In genomic region chr2:125809551-125809950, GRCm38 (mm10) we compare ENCODE assay signal across 16 mouse cellular contexts. TPM values are rescaled to one million over a fixed set of nuclear protein-coding genes. Genes with fewer than 3 reads are reported as not detected.
DNase-seq lines count a peak whose midpoint lies in the region; ATAC-seq and TF ChIP-seq lines count a peak whose summit lies in the region.
"Had no signal": no experiment of that assay in that cellular context is flagged by ENCODE, and none has a peak within 500 bp of the region (broad histone marks: within the 10 kb centered on the region; RNA-seq: fewer than 3 reads in every experiment).

No protein-coding gene starts in this region.

- no peak overlapping the region for H3K9ac ChIP-seq in hindbrain, embryonic 13.5 days
- H3K9ac ChIP-seq in embryonic facial prominence, embryonic 11.5 days (replicated peaks; ENCODE audit: low read length) = no peak overlapping the region
- no peak overlapping the region for H3K9ac ChIP-seq in heart, adult 2 months (ENCODE audit: low read depth, low read length)
- H3K9ac ChIP-seq: hindbrain, embryonic 12.5 days; neural tube, embryonic 12.5 days had no signal

- no peak overlapping the region for H3K27ac ChIP-seq in hindbrain, embryonic 10.5 days
- no peak overlapping the region for H3K27ac ChIP-seq in hindbrain, embryonic 13.5 days
- H3K27ac ChIP-seq in embryonic facial prominence, embryonic 11.5 days (replicated peaks; ENCODE audit: low read depth, low read length) = no peak overlapping the region
- H3K27ac ChIP-seq in heart, adult 2 months = no peak overlapping the region
- H3K27ac ChIP-seq: hindbrain, embryonic 12.5 days; neural tube, embryonic 12.5 days had no signal

- no peak for TF ChIP-seq CTCF in heart, adult 2 months (IDR thresholded peaks at IDR 0.05)

- no peaks in the 10 kb centered on the region for H3K4me1 ChIP-seq in hindbrain, embryonic 10.5 days (replicated peaks)
- no peaks in the 10 kb centered on the region for H3K4me1 ChIP-seq in hindbrain, embryonic 13.5 days (replicated peaks)
- no peaks in the 10 kb centered on the region for H3K4me1 ChIP-seq in embryonic facial prominence, embryonic 11.5 days (ENCODE audit: control insufficient read depth, insufficient read depth, low read length)
- no peaks in the 10 kb centered on the region for H3K4me1 ChIP-seq in heart, adult 2 months (ENCODE audit: control insufficient read depth, insufficient read depth, low read length)
- H3K4me1 ChIP-seq: hindbrain, embryonic 12.5 days; neural tube, embryonic 12.5 days had no signal

- peak; percentile 12 for DNase-seq in hindbrain, embryonic 10.5 days (ENCODE audit: low spot score)
- DNase-seq in embryonic facial prominence, embryonic 11.5 days (ENCODE audit: low spot score) = peak; percentile 36
- peak; percentile 60 for DNase-seq in layer of hippocampus, adult 9-10 months (ENCODE audit: low spot score)
- DNase-seq in right cerebral cortex, adult 2 months (ENCODE audit: low spot score in 2 of 2) = peak; percentile 58 to 62
- no peak for DNase-seq in urinary bladder, postnatal 10 days (ENCODE audit: low spot score)
- no peak for DNase-seq in heart, adult 2 months
- DNase-seq: kidney, adult 9 months; lung, postnatal 10 days; thymus, postnatal 4 days had no signal

- intact Hi-C loops in heart, adult 2 months (cut with DNase I) = no loop called here

- H3K79me2 ChIP-seq in heart, adult 2 months (replicated peaks; ENCODE audit: control insufficient read depth, insufficient read depth, low read length) = no peaks in the 10 kb centered on the region

- no peaks in the 10 kb centered on the region for H3K27me3 ChIP-seq in hindbrain, embryonic 10.5 days (ENCODE audit: insufficient read depth, poor library complexity, severe bottlenecking)
- H3K27me3 ChIP-seq in hindbrain, embryonic 13.5 days = no peaks in the 10 kb centered on the region
- H3K27me3 ChIP-seq in embryonic facial prominence, embryonic 11.5 days (ENCODE audit: control insufficient read depth, insufficient read depth, low read length) = no peaks in the 10 kb centered on the region
- H3K27me3 ChIP-seq in heart, adult 2 months (ENCODE audit: control insufficient read depth, insufficient read depth, low read length) = no peaks in the 10 kb centered on the region
- H3K27me3 ChIP-seq: hindbrain, embryonic 12.5 days; neural tube, embryonic 12.5 days had no signal

- H3K9me3 ChIP-seq in hindbrain, embryonic 10.5 days = peaks cover 8% of the 10 kb centered on the region; the same call in 1 of the 2 replicates
- peaks cover 7% of the 10 kb centered on the region; the same call in 1 of the 2 replicates for H3K9me3 ChIP-seq in hindbrain, embryonic 13.5 days
- H3K9me3 ChIP-seq in embryonic facial prominence, embryonic 11.5 days (replicated peaks; ENCODE audit: control insufficient read depth, low read length) = no peaks in the 10 kb centered on the region
- H3K9me3 ChIP-seq: hindbrain, embryonic 12.5 days; neural tube, embryonic 12.5 days had no signal

- no peak for TF ChIP-seq EP300 in heart, adult 2 months (IDR thresholded peaks at IDR 0.05; ENCODE audit: insufficient read depth, low read depth, low read length)

- ATAC-seq in hindbrain, embryonic 13.5 days (ENCODE audit: low FRiP score) = no peak
- ATAC-seq in embryonic facial prominence, embryonic 11.5 days (replicated peaks; ENCODE audit: insufficient number of reproducible peaks, low FRiP score, low TSS enrichment, low read depth) = no peak; the same call in 1 of the 2 replicates
- no peak for ATAC-seq in megakaryocyte, adult 5-6 weeks (ENCODE audit: poor library complexity, severe bottlenecking)

- no peaks in the 10 kb centered on the region for H3K36me3 ChIP-seq in hindbrain, embryonic 10.5 days
- no peaks in the 10 kb centered on the region for H3K36me3 ChIP-seq in hindbrain, embryonic 13.5 days
- no peaks in the 10 kb centered on the region for H3K36me3 ChIP-seq in embryonic facial prominence, embryonic 11.5 days (replicated peaks; ENCODE audit: control insufficient read depth, insufficient read depth, low read depth, low read length)
- H3K36me3 ChIP-seq in heart, adult 2 months (ENCODE audit: control insufficient read depth, insufficient read depth, low read length) = no peaks in the 10 kb centered on the region
- H3K36me3 ChIP-seq: hindbrain, embryonic 12.5 days; neural tube, embryonic 12.5 days had no signal

- H3K4me2 ChIP-seq in hindbrain, embryonic 13.5 days = no peak overlapping the region
- H3K4me2 ChIP-seq in embryonic facial prominence, embryonic 11.5 days (ENCODE audit: low read depth, low read length) = no peak overlapping the region
- H3K4me2 ChIP-seq: heart, embryonic 11.5 days; hindbrain, embryonic 12.5 days; liver, embryonic 11.5 days; midbrain, embryonic 11.5 days; neural tube, embryonic 12.5 days had no signal

- 80% methylated on average over 7 of the region's 7 CpGs for WGBS in hindbrain, embryonic 10.5 days
- WGBS in hindbrain, embryonic 13.5 days = 77% methylated on average over 7 of the region's 7 CpGs
- WGBS in embryonic facial prominence, embryonic 11.5 days = 47% methylated on average over 7 of the region's 7 CpGs
- WGBS in heart, adult 2 months = 80% methylated on average over 7 of the region's 7 CpGs

- no peak overlapping the region for H3K4me3 ChIP-seq in hindbrain, embryonic 10.5 days
- no peak overlapping the region for H3K4me3 ChIP-seq in hindbrain, embryonic 13.5 days
- no peak overlapping the region for H3K4me3 ChIP-seq in embryonic facial prominence, embryonic 11.5 days (ENCODE audit: low read depth, low read length)
- H3K4me3 ChIP-seq in heart, adult 2 months = no peak overlapping the region
- H3K4me3 ChIP-seq: hindbrain, embryonic 12.5 days; neural tube, embryonic 12.5 days had no signal

- no peak for TF ChIP-seq POLR2A in heart, adult 2 months (IDR thresholded peaks at IDR 0.05; ENCODE audit: insufficient read depth, low read depth, low read length)

RNA-seq across cellular contexts. Expression of gene Secisbp2l, which starts 26.9 kb away (rescaled TPM):
- polyA plus RNA-seq in hindbrain, embryonic 10.5 days (2016; fragmentation: Nextera tagmentation; extraction: Ambion mirVana) = 16.7 and 18.5 TPM in 2 replicates
- polyA plus RNA-seq in hindbrain, embryonic 13.5 days (2015; fragmentation: Nextera tagmentation; extraction: Ambion mirVana) = 28.8 and 29.3 TPM in 2 replicates
- 23.1 TPM in 2 replicates for polyA plus RNA-seq in embryonic facial prominence, embryonic 11.5 days (2014; fragmentation: Nextera tagmentation; extraction: Ambion mirVana)
- 10 to 100 TPM; 23.1 to 28.9 TPM for total RNA-seq in heart, adult 2 months (2021)
- polyA plus RNA-seq in heart, adult 2 months (2012; rRNA removed) = 6.9 and 10.6 TPM in 2 replicates
- 19.1 and 20.8 TPM in 2 replicates for total RNA-seq in megakaryocyte, adult 5-6 weeks (2015)
- total RNA-seq in megakaryocyte, adult 5-6 weeks (2017) = 28.1 and 35.0 TPM in 2 replicates

RNA-seq across cellular contexts. Expression of gene Galk2, which starts 49.4 kb away (rescaled TPM):
- polyA plus RNA-seq in hindbrain, embryonic 10.5 days (2016; fragmentation: Nextera tagmentation; extraction: Ambion mirVana) = 32.3 and 34.3 TPM in 2 replicates
- polyA plus RNA-seq in hindbrain, embryonic 13.5 days (2015; fragmentation: Nextera tagmentation; extraction: Ambion mirVana) = 31.6 and 33.7 TPM in 2 replicates
- 37.3 and 38.8 TPM in 2 replicates for polyA plus RNA-seq in embryonic facial prominence, embryonic 11.5 days (2014; fragmentation: Nextera tagmentation; extraction: Ambion mirVana)
- 10 to 100 TPM; 10.1 TPM for total RNA-seq in heart, adult 2 months (2021)
- 8.9 and 10.6 TPM in 2 replicates for polyA plus RNA-seq in heart, adult 2 months (2012; rRNA removed)
- 21.2 and 24.6 TPM in 2 replicates for total RNA-seq in megakaryocyte, adult 5-6 weeks (2015)
- 39.7 and 74.5 TPM in 2 replicates for total RNA-seq in megakaryocyte, adult 5-6 weeks (2017)

RNA-seq across cellular contexts. Expression of gene Cops2, which starts 49.4 kb away (rescaled TPM):
- 69.2 and 97.0 TPM in 2 replicates for polyA plus RNA-seq in hindbrain, embryonic 10.5 days (2016; fragmentation: Nextera tagmentation; extraction: Ambion mirVana)
- 74.6 and 75.1 TPM in 2 replicates for polyA plus RNA-seq in hindbrain, embryonic 13.5 days (2015; fragmentation: Nextera tagmentation; extraction: Ambion mirVana)
- polyA plus RNA-seq in embryonic facial prominence, embryonic 11.5 days (2014; fragmentation: Nextera tagmentation; extraction: Ambion mirVana) = 126 and 144 TPM in 2 replicates
- 10 to 100 TPM; 83.9 to 85.4 TPM for total RNA-seq in heart, adult 2 months (2021)
- polyA plus RNA-seq in heart, adult 2 months (2012; rRNA removed) = 10.3 and 29.0 TPM in 2 replicates
- total RNA-seq in megakaryocyte, adult 5-6 weeks (2015) = 83.8 and 92.2 TPM in 2 replicates
- total RNA-seq in megakaryocyte, adult 5-6 weeks (2017) = 111 and 148 TPM in 2 replicates

Comparison
In these comparisons a context has a peak if more than half of its experiments do, and no peak if none do; other contexts are left out.
1. DNase-seq: peak in hindbrain, embryonic 10.5 days (single experiment), embryonic facial prominence, embryonic 11.5 days (single experiment), layer of hippocampus, adult 9-10 months (single experiment) and right cerebral cortex, adult 2 months (2 of 2); none in urinary bladder, postnatal 10 days (single experiment) and heart, adult 2 months (0 of 2).